Mouse (Mus musculus) heart, adult 2 months (tissue): Measurements from ENCODE around the gene Hdgfl3.

Source experiments
- CTCF ChIP-seq: fragments of 200-600 bp; IDR thresholded peaks from 2 replicates; pipeline ENCODE4 v1.8.1; 2022; ENCODE audit warnings: antibody characterized with exemption, mild to moderate bottlenecking, moderate library complexity
- POLR2A ChIP-seq: fragments of 200-500 bp; IDR thresholded peaks from 2 replicates; pipeline ENCODE4 v1.6.1; 2011; ENCODE audit warnings: mild to moderate bottlenecking, low read depth, low read length, control low read depth; ENCODE audit not compliant: insufficient read depth

DNA sequence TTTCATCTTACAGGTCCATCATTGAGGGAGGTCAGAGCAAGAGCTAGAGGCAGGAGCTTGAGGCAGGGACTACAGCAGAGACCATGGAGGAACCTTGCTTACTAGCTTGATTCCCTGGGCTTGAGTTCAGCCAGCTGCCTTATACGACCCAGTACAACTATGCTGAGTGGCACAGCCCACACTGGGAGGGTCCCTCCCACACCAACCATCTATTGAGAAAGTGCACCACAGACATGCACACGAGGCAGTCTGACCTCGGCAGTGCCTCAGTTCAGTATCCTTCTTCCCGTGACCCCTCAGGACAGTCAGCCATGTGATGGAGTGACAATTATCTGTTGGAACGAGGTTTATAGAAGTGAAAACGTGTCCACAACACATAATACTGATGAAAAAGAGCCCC, 94.5 kb downstream of the Hdgfl3 start:
- no peak for TF ChIP-seq POLR2A
- TF ChIP-seq CTCF: no peak
